Mouse (Mus musculus) bone marrow, adult 2 months (tissue): ENCODE data around the gene Gid4. TPM values are rescaled to one million over a fixed set of nuclear protein-coding genes. Genes with fewer than 3 reads are reported as not detected.

Experiments used
- H3K27ac ChIP-seq: fragments of 200-500 bp; 2 replicates; pipeline ENCODE4 v1.5.1; 2012; ENCODE audit warnings: low read depth, mild to moderate bottlenecking, control low read depth, inconsistent platforms, low read length; ENCODE audit not compliant: control insufficient read depth, poor library complexity, insufficient read depth
- H3K4me1 ChIP-seq: fragments of 200-500 bp; 2 replicates; pipeline ENCODE4 v1.6.1; 2011; ENCODE audit warnings: low read length; ENCODE audit not compliant: control insufficient read depth, insufficient read depth
- H3K4me3 ChIP-seq: fragments of 200-500 bp; replicated peaks from 2 replicates; pipeline ENCODE3; 2011; ENCODE audit warnings: mild to moderate bottlenecking, low read depth, low read length, control low read depth; ENCODE audit not compliant: control insufficient read depth
- CTCF ChIP-seq: fragments of 200-500 bp; IDR thresholded peaks from 2 replicates; pipeline ENCODE4 v1.5.1; 2011; ENCODE audit warnings: low read length, control low read depth; ENCODE audit not compliant: control insufficient read depth, insufficient read depth
- POLR2A ChIP-seq: fragments of 200-500 bp; IDR thresholded peaks from 2 replicates; pipeline ENCODE4 v1.6.1; 2011; ENCODE audit warnings: low read depth, mild to moderate bottlenecking, control low read depth, low read length, borderline replicate concordance; ENCODE audit not compliant: control insufficient read depth
- WGBS: fragments of 180-500 bp; shearing (Covaris S2); methylation state at CpG from one replicate; pipeline ENCODE4 v1.1.7; 2018; 5-methylcytosine and 5-hydroxymethylcytosine counted together
- polyA plus RNA-seq: library from polyadenylated mRNA; stranded (reverse); fragments of >200 nt; gene quantifications from 2 replicates; pipeline ENCODE4 v1.2.4, GENCODE M21; 2011; ENCODE audit warnings: low replicate concordance; ENCODE audit not compliant: missing spikeins, insufficient read depth, insufficient read length

Gene Gid4
- 4.8 and 7.2 TPM in 2 replicates for polyA plus RNA-seq

DNA sequence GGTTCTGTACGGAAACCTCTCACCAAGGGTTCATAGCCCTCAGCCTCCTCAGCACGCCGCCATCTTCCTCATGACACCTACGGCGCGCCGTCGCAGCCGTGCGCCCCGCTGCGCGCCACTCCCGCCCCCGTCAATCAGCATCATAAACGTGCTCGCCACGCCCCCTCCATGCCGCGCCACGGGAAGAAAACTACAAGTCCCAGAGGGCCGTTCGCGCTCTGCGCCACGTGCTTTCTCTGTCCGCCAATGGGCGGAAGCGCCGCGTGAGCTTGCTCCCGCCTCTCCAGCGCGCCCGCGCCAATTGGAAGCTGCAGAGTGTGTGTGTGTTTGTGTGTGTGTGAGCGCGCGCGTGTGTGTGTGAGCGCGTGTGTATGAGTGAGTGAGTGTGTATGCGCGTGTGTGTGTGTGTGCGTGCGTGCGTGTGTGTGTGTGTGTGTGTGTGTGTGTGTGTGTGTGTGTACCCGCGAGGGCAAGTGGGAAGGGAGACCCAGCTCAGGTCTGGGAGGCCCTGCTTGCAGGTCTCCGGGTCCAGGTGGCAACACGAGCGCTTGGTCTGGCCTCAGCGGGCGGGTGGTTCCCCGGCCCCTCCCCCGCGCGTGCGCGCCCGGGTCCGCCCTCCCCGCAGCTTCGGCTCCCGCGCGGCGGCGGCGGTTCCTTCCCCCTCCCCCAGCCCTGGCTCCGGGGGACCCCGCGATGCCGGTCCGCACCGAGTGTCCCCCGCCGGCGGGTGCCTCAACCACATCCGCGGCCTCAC lies at the start of gene Gid4:
Gene Gid4 (plus strand): TSS at position 183 of the 754 bp plus-strand sequence.
- 1% methylated on average over 80 of the region's 81 CpGs for WGBS
- TF ChIP-seq CTCF (peak; percentile 18; the same call in 1 of the 2 replicates), POLR2A (peak; percentile 83)
- H3K4me1 ChIP-seq = peaks cover 5% of the 10 kb centered on the region
- peak within 1 kb of the TSS; percentile 96 for H3K4me3 ChIP-seq
- peak within 1 kb of the TSS; percentile 53 for H3K27ac ChIP-seq

DNA sequence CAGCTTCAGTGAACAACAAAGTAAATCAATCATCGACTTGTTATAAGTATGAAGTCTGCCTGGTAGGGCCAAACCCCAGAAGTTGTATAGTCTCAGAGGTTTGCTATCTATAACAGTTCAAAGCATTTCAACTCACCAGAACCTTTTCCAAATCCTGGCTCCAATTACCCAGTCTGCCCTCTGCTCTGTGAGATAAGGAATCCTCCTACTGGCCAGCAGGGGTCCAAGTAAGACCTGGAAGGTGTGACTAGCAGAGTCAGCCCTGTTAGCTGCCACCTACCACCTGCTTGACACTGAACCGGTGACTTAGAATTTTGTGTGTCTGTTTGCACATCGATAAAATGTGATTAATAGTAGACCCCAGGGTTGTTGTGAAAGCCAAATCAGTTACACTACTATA lies 49.7 kb upstream of the Gid4 start:
- Histone ChIP-seq H3K4me3 (no peak overlapping the region), H3K4me1 (no peaks in the 10 kb centered on the region), H3K27ac (no peak overlapping the region)
- 81% methylated on average over 3 of the region's 3 CpGs for WGBS
- TF ChIP-seq POLR2A = no peak
- no peak for TF ChIP-seq CTCF

DNA sequence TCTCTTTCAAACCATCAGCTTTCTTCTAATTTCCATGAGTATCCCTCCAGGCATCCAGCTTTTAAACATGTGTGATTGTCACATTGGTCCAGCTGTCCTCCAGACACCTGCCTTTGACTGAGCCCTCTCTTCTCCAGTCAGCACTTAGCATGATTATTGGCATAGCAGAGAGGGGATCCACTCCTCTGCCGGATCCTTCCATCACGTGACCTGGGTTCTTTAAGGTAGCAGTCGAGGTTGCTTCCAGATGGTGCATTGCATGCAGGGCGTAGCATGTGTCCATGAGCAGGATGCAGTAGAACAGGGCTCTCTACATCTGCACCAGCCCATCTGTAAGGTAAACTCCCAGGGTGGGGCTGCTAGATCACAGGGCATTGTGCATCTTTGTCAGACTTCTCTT lies 48.0 kb upstream of the Gid4 start:
- Histone ChIP-seq H3K4me1 (no peaks in the 10 kb centered on the region), H3K4me3 (no peak overlapping the region), H3K27ac (no peak overlapping the region)
- WGBS = 47% methylated on average over 4 of the region's 4 CpGs
- TF ChIP-seq CTCF (no peak), POLR2A (no peak)

DNA sequence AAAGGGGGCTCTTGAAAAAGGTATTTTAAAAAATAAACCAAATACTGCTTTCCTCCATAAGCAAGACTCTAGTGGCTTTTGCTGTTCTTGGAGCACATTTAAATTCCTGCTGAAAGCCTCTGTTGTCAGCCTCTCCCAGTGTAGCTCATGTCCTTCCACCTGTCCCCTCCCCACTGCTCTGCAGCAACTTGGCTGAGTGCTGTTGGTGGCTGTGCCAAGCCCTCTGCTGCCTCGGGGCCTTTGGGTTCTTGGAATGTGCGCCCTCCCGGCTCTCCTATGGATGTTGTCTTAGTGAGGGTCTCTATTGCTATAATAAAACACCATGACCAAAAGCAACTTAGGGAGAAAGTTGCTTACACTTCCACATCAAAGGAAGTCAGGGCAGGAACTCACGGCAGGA lies 47.5 kb upstream of the Gid4 start:
- 86% methylated on average over 4 of the region's 4 CpGs for WGBS
- no peak for TF ChIP-seq POLR2A
- TF ChIP-seq CTCF = no peak
- no peak overlapping the region for H3K27ac ChIP-seq
- H3K4me1 ChIP-seq = no peaks in the 10 kb centered on the region
- no peak overlapping the region for H3K4me3 ChIP-seq

DNA sequence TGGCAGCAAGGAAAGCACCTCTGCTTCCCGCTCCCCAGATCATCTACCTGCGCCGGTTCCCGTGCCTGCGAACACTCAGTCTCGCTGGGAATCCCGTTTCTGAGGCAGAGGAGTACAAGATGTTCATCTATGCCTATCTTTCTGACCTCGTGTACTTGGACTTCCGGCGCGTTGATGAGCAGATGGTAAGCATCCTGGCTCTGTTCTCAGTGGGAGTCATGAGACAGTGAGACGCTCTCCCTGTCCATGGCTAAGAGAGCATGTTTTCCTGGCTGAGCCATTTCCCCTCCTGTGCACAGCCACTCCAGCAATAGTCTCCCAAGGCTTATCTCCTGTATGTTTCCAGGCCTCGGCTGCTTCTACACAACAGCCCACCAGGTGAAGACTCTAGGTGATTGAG lies 46.5 kb upstream of the Gid4 start:
- TF ChIP-seq CTCF = no peak
- TF ChIP-seq POLR2A = no peak
- WGBS = 88% methylated on average over 13 of the region's 13 CpGs
- no peak overlapping the region for H3K4me3 ChIP-seq

GRCm38 (mm10) chr11:60374481-60374880 lies 42.5 kb upstream of the Gid4 start:
- no peak for TF ChIP-seq POLR2A
- TF ChIP-seq CTCF = no peak
- Histone ChIP-seq H3K4me1 (no peaks in the 10 kb centered on the region), H3K27ac (no peak overlapping the region), H3K4me3 (no peak overlapping the region)
- WGBS = 76% methylated on average over 6 of the region's 6 CpGs

More for the DNA sequence above, 46.5 kb upstream of the Gid4 start:
- Histone ChIP-seq H3K27ac (no peak overlapping the region), H3K4me1 (no peaks in the 10 kb centered on the region)

DNA sequence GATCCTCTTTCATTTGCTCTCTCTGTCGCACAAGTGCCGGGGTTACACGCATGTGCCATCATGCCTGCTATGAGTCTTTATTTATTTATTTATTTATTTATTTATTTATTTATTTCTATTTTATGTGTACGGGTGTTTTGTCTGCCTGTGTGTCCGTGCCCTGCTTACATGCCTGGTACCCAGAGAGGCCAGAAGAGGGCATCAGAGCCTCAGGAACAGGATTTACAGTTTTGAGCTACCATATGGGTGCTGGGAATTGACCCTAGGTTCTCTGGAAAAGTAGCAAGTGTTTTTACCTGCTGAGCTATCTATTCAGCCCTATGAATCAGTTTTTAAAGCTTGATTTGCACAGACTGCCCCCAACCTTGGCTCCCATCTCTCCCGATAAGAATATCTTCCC lies 33.4 kb upstream of the Gid4 start:
- 86% methylated on average over 6 of the region's 6 CpGs for WGBS
- Histone ChIP-seq H3K4me3 (no peak overlapping the region), H3K4me1 (no peaks in the 10 kb centered on the region), H3K27ac (no peak overlapping the region)
- no peak for TF ChIP-seq POLR2A
- TF ChIP-seq CTCF = no peak

GRCm38 (mm10) chr11:60384762-60385421 lies 32.1 kb upstream of the Gid4 start:
- no peak overlapping the region for H3K27ac ChIP-seq
- TF ChIP-seq CTCF (no peak), POLR2A (no peak)
- no peaks in the 10 kb centered on the region for H3K4me1 ChIP-seq
- 45% methylated on average over 16 of the region's 16 CpGs for WGBS
- H3K4me3 ChIP-seq = no peak overlapping the region
